Mouse (Mus musculus) right cerebral cortex, adult 2 months (tissue): ENCODE data around the gene Trmt11.
A peak's percentile ranks its signal among the peaks of the same experiment; 100 is the strongest.
"Not testable (repeated sequence)": the region's sequence is repeated elsewhere in the genome, so short reads cannot be mapped to it uniquely, and the experiment has no call there.

ENCODE experiments used
- DNase-seq, 2 experiments: peaks; one replicate each; pipeline ENCODE4 v3.0.0; 2021 to 2022; ENCODE audit warnings: low spot score in 2 of 2

Gene Trmt11

GRCm38 (mm10) chr10:30555686-30556578 is 44.6 kb downstream of the Trmt11 start:
- DNase-seq = no peak

- no peak for DNase-seq
Observed at GRCm38 (mm10) chr10:30552377-30552776, 48.2 kb downstream of the Trmt11 start.

GRCm38 (mm10) chr10:30549974-30550373 is 50.6 kb downstream of the Trmt11 start:
- DNase-seq = no peak

- no peak for DNase-seq
Observed at GRCm38 (mm10) chr10:30538538-30538815, 62.1 kb downstream of the Trmt11 start.

GRCm38 (mm10) chr10:30537734-30538537 is 62.6 kb downstream of the Trmt11 start:
- peak; percentile 67 to 70 for DNase-seq

GRCm38 (mm10) chr10:30535930-30536329 is 64.6 kb downstream of the Trmt11 start:
- not testable (repeated sequence) for DNase-seq

- no peak for DNase-seq
Observed at GRCm38 (mm10) chr10:30527122-30527521, 73.4 kb downstream of the Trmt11 start.

- DNase-seq = no peak
Observed at GRCm38 (mm10) chr10:30521727-30522126, 78.8 kb downstream of the Trmt11 start.

- DNase-seq = no peak
Observed at GRCm38 (mm10) chr10:30519143-30519542, 81.4 kb downstream of the Trmt11 start.

GRCm38 (mm10) chr10:30517224-30517623 is 83.3 kb downstream of the Trmt11 start:
- no peak for DNase-seq

GRCm38 (mm10) chr10:30516771-30517170 is 83.8 kb downstream of the Trmt11 start:
- DNase-seq = no peak

- no peak for DNase-seq
Observed at GRCm38 (mm10) chr10:30504736-30505135, 95.8 kb downstream of the Trmt11 start.

- no peak for DNase-seq
Observed at GRCm38 (mm10) chr10:30503168-30503567, 97.4 kb downstream of the Trmt11 start.

GRCm38 (mm10) chr10:30502718-30503117 is 97.8 kb downstream of the Trmt11 start:
- no peak for DNase-seq

GRCm38 (mm10) chr10:30498223-30498622 is 102.3 kb downstream of the Trmt11 start:
- DNase-seq = not testable (repeated sequence)
